14 mouse cellular contexts compared by ENCODE assay signal in genomic region chr5:105412634-105413033, GRCm38 (mm10).
"Had no signal": no experiment of that assay in that cellular context is flagged by ENCODE, and none has a peak within 500 bp of the region (broad histone marks: within the 10 kb centered on the region; RNA-seq: fewer than 3 reads in every experiment).

No protein-coding gene starts in this region.

- H3K4me3 ChIP-seq: lung, embryonic 15.5 days; midbrain, embryonic 12.5 days; midbrain, embryonic 15.5 days; neural tube, embryonic 12.5 days; stomach, embryonic 15.5 days had no signal

- DNase-seq: liver, postnatal 0 days; lung, adult 2 months; lung, postnatal 14 days; lung, postnatal 36 days; right cerebral cortex, postnatal 14 days; thymus, adult 2 months; thymus, postnatal 25 days; thymus, postnatal 4 days had no signal

- H3K27me3 ChIP-seq: lung, embryonic 15.5 days; megakaryocyte, embryonic 14.5 days; neural tube, embryonic 12.5 days; stomach, embryonic 15.5 days had no signal

- H3K36me3 ChIP-seq: lung, embryonic 15.5 days; midbrain, embryonic 12.5 days; midbrain, embryonic 15.5 days; neural tube, embryonic 12.5 days; stomach, embryonic 15.5 days had no signal
